Mouse (Mus musculus) B cell, adult 2 months (primary cell): ENCODE measurements around the gene Mucl1.
"Not testable (repeated sequence)": the region's sequence is repeated elsewhere in the genome, so short reads cannot be mapped to it uniquely, and the experiment has no call there.

ENCODE experiments used
- DNase-seq, 2 experiments: peaks; one replicate each; pipeline ENCODE4 v3.0.0; 2022

The Mucl1 gene

GRCm38 (mm10) chr15:103755369-103755768 is at the start of gene Mucl1:
Mucl1 (minus strand) TSS chr15:103755469.
- DNase-seq = no peak

- DNase-seq = peak; percentile 27 to 37
These were observed 11.6 kb upstream of the Mucl1 start for GRCm38 (mm10) chr15:103766836-103767235.

- not testable (repeated sequence) for DNase-seq
These were observed 38.4 kb downstream of the Mucl1 start for GRCm38 (mm10) chr15:103716861-103717260.
